Mouse (Mus musculus) forebrain, postnatal 0 days (tissue): ENCODE measurements around the gene Olfr221. TPM values are rescaled to one million over a fixed set of nuclear protein-coding genes. Genes with fewer than 3 reads are reported as not detected.
A peak's percentile ranks its signal among the peaks of the same experiment; 100 is the strongest.

Experiments used
- ATAC-seq: fragments of 200-750 bp; cut with Nextera tagmentation; 2 replicates; pipeline ENCODE4 v1.8.0; 2017; ENCODE audit warnings: mild to moderate bottlenecking, moderate library complexity
- DNase-seq: peaks from one replicate; pipeline ENCODE4 v3.0.0-alpha.2; 2015
- H3K27ac ChIP-seq: fragments of 300-500 bp; sonication (generic); 2 replicates; pipeline ENCODE4 v1.5.1; 2014; ENCODE audit warnings: low read depth, mild to moderate bottlenecking, antibody characterized with exemption, low read length, moderate library complexity, mixed read lengths
- H3K27me3 ChIP-seq: fragments of 300-500 bp; sonication (generic); 2 replicates; pipeline ENCODE4 v1.6.1; 2014; ENCODE audit warnings: mild to moderate bottlenecking, low read length, mixed read lengths; ENCODE audit not compliant: insufficient read depth
- H3K36me3 ChIP-seq: fragments of 300-500 bp; sonication (generic); 2 replicates; pipeline ENCODE4 v1.6.1; 2014; ENCODE audit warnings: mild to moderate bottlenecking, moderate library complexity; ENCODE audit not compliant: insufficient read depth
- H3K4me1 ChIP-seq: fragments of 300-500 bp; sonication (generic); 2 replicates; pipeline ENCODE4 v1.6.1; 2014; ENCODE audit warnings: antibody characterized with exemption; ENCODE audit not compliant: insufficient read depth
- H3K4me2 ChIP-seq: fragments of 300-500 bp; sonication (generic); 2 replicates; pipeline ENCODE4 v1.6.1; 2014; ENCODE audit warnings: low read depth, mild to moderate bottlenecking, moderate library complexity
- H3K4me3 ChIP-seq: fragments of 300-500 bp; sonication (generic); 2 replicates; pipeline ENCODE4 v1.5.1; 2014; ENCODE audit warnings: low read depth, low read length, mixed read lengths
- H3K9ac ChIP-seq: fragments of 300-500 bp; sonication (generic); 2 replicates; pipeline ENCODE4 v1.6.1; 2014; ENCODE audit warnings: mild to moderate bottlenecking
- H3K9me3 ChIP-seq: fragments of 300-500 bp; sonication (generic); 2 replicates; pipeline ENCODE4 v1.6.1; 2016; ENCODE audit warnings: low read length
- CTCF ChIP-seq: sonication (generic); IDR thresholded peaks from 2 replicates; pipeline ENCODE4 v1.5.1; 2016; ENCODE audit warnings: antibody characterized with exemption, control low read depth, low read depth
- WGBS: fragments of 180-500 bp; shearing (Covaris S2); extraction: QIAGEN DNeasy Blood & Tissue Kit; methylation state at CpG from one replicate; pipeline ENCODE4 v1.1.7; 2014; 5-methylcytosine and 5-hydroxymethylcytosine counted together
- polyA plus RNA-seq: library from polyadenylated mRNA; unstranded; fragments of >200 nt; fragmentation: Nextera tagmentation; extraction: Ambion mirVana; gene quantifications from 2 replicates; pipeline ENCODE4 v1.2.1, GENCODE M21; 2015
- total RNA-seq: library from RNA; depleted of rRNA; stranded (reverse); fragments of >200 nt; gene quantifications from 2 replicates; pipeline ENCODE4 v1.2.3, GENCODE M21; 2014

The Olfr221 gene
- total and polyA plus RNA-seq, 2 experiments from 2014 or later: not detected

- Histone ChIP-seq H3K27me3 (no peaks in the 10 kb centered on the region), H3K36me3 (peaks cover 42% of the 10 kb centered on the region), H3K4me3 (no peak overlapping the region), H3K4me1 (peaks cover 28% of the 10 kb centered on the region), H3K9ac (0 out of 2 replicates have a peak overlapping the region, but pooled peaks have one; percentile 58), H3K4me2 (no peak overlapping the region), H3K9me3 (no peaks in the 10 kb centered on the region), H3K27ac (peak overlapping the region; percentile 88)
- ATAC-seq (no peak), DNase-seq (no peak)
- 58% methylated on average over 7 of the region's 7 CpGs for WGBS
- no peak for TF ChIP-seq CTCF
Observed at GRCm38 (mm10) chr14:52005141-52005540, 37.1 kb downstream of the Olfr221 start.

- 4% methylated on average over 16 of the region's 16 CpGs for WGBS
- peak; percentile 94 for ATAC-seq
Observed at GRCm38 (mm10) chr14:52003981-52004495, 38.2 kb downstream of the Olfr221 start.

GRCm38 (mm10) chr14:51997483-51997882, 44.8 kb downstream of the Olfr221 start:
- WGBS: 93% methylated on average over 14 of the region's 14 CpGs
- Histone ChIP-seq H3K9ac (no peak overlapping the region), H3K27me3 (no peaks in the 10 kb centered on the region), H3K4me2 (no peak overlapping the region), H3K36me3 (peaks cover 82% of the 10 kb centered on the region), H3K9me3 (no peaks in the 10 kb centered on the region), H3K4me3 (no peak overlapping the region), H3K4me1 (no peaks in the 10 kb centered on the region), H3K27ac (no peak overlapping the region)
- no peak for TF ChIP-seq CTCF
- DNase-seq: no peak
- no peak for ATAC-seq

More at GRCm38 (mm10) chr14:52003981-52004495, 38.2 kb downstream of the Olfr221 start:
- peaks cover 50% of the 10 kb centered on the region for H3K36me3 ChIP-seq
- H3K9me3 ChIP-seq: no peaks in the 10 kb centered on the region
- peak; percentile 25 for TF ChIP-seq CTCF
- no peaks in the 10 kb centered on the region for H3K27me3 ChIP-seq
- H3K27ac ChIP-seq: peak overlapping the region; percentile 88
- DNase-seq: peak; percentile 94
- H3K4me3 ChIP-seq: peak overlapping the region; percentile 36
- H3K9ac ChIP-seq: peak overlapping the region; percentile 58
- peaks cover 18% of the 10 kb centered on the region; the same call in 1 of the 2 replicates for H3K4me1 ChIP-seq
- peak overlapping the region; percentile 66 for H3K4me2 ChIP-seq

GRCm38 (mm10) chr14:51996866-51997265, 45.4 kb downstream of the Olfr221 start:
- no peak for TF ChIP-seq CTCF
- Histone ChIP-seq H3K27me3 (no peaks in the 10 kb centered on the region), H3K27ac (no peak overlapping the region), H3K9ac (no peak overlapping the region), H3K4me1 (no peaks in the 10 kb centered on the region), H3K4me3 (no peak overlapping the region), H3K4me2 (no peak overlapping the region), H3K9me3 (no peaks in the 10 kb centered on the region), H3K36me3 (peaks cover 81% of the 10 kb centered on the region)
- 31% methylated on average over 17 of the region's 17 CpGs for WGBS
- no peak for DNase-seq
- ATAC-seq: peak; percentile 30

- no peaks in the 10 kb centered on the region for H3K4me1 ChIP-seq
- H3K27me3 ChIP-seq: no peaks in the 10 kb centered on the region
- 87% methylated on average over 13 of the region's 13 CpGs for WGBS
- TF ChIP-seq CTCF: peak; percentile 44
- H3K36me3 ChIP-seq: peaks cover 83% of the 10 kb centered on the region
- no peak overlapping the region for H3K4me3 ChIP-seq
- ATAC-seq (peak; percentile 33), DNase-seq (peak; percentile 35)
- no peak overlapping the region for H3K27ac ChIP-seq
- no peaks in the 10 kb centered on the region for H3K9me3 ChIP-seq
- no peak overlapping the region for H3K9ac ChIP-seq
- H3K4me2 ChIP-seq: no peak overlapping the region
Observed at GRCm38 (mm10) chr14:51996231-51996841, 45.9 kb downstream of the Olfr221 start.

- H3K36me3 ChIP-seq: peaks cover 85% of the 10 kb centered on the region
- H3K9ac ChIP-seq: no peak overlapping the region
- H3K9me3 ChIP-seq: no peaks in the 10 kb centered on the region
- H3K27ac ChIP-seq: no peak overlapping the region
- no peaks in the 10 kb centered on the region for H3K4me1 ChIP-seq
- no peak for TF ChIP-seq CTCF
- no peak overlapping the region for H3K4me2 ChIP-seq
- DNase-seq (no peak), ATAC-seq (no peak)
- H3K4me3 ChIP-seq: no peak overlapping the region
- WGBS: 77% methylated on average over 12 of the region's 12 CpGs
- H3K27me3 ChIP-seq: no peaks in the 10 kb centered on the region
Observed at GRCm38 (mm10) chr14:51995219-51995871, 46.9 kb downstream of the Olfr221 start.

GRCm38 (mm10) chr14:51994453-51994852, 47.8 kb downstream of the Olfr221 start:
- Histone ChIP-seq H3K4me3 (no peak overlapping the region), H3K27me3 (no peaks in the 10 kb centered on the region), H3K4me2 (no peak overlapping the region), H3K9ac (no peak overlapping the region), H3K27ac (no peak overlapping the region), H3K4me1 (no peaks in the 10 kb centered on the region), H3K36me3 (peaks cover 86% of the 10 kb centered on the region), H3K9me3 (no peaks in the 10 kb centered on the region)
- no peak for ATAC-seq
- 92% methylated on average over 4 of the region's 4 CpGs for WGBS
- no peak for DNase-seq
- TF ChIP-seq CTCF: no peak
